Mouse (Mus musculus): ENCODE measurements at regions not wholly inside any gene's neighbourhood (a gene's known extent, or its start where the extent isn't known, plus 50 kb on each side); places are given as distances from the start of the nearest gene placed in this dataset.

GRCm38 (mm10) chr11:84597572-84598295, 72.4 kb upstream of the Lhx1 start:
- DNase-seq (ENCODE audit: low spot score in 2 of 2) = peak in 1 of 2 experiments; percentile 5
- intact Hi-C loops (cut with DNase I) = no loop called here

DNA sequence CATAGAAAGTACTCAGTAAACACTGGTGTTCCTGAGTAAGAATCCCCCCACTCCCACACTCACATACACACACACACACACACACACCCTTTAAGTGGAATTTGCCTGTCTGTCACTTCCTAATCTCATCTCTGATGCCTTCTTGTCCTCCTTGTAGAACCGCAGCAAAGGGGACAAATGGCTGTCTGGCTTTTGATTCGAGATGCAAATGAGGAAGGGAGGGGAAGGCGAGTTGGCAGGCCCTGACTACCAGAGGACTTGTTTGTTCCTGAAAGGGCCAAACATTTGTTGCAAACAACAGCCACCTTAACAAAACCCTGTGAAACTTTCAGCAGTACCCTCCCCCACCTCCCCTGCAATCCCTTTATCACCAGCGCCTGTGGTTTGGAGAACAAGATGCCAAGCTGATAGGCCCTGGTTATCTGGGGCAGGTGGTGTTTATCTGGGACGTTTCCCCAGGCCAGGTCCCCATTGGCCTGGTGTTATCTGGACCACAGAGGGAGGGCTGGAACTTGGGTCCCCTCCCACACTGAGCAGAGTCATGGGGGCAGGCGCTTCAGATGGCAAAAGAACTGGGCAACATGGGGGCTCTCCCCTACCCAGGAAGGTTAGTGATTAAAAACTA, 67.5 kb upstream of the Lhx1 start:
- DNase-seq (ENCODE audit: low spot score in 2 of 2) = no peak
- intact Hi-C loops (cut with DNase I) = no loop called here

- DNase-seq (ENCODE audit: low spot score in 2 of 2) = no peak
- intact Hi-C loops (cut with DNase I) = no loop called here
These were observed 61.8 kb upstream of the Lhx1 start for GRCm38 (mm10) chr11:84587107-84587506.

- intact Hi-C loops (cut with DNase I) = no loop called here
- no peak for DNase-seq (ENCODE audit: low spot score in 2 of 2)
These were observed 60.3 kb upstream of the Lhx1 start for GRCm38 (mm10) chr11:84585626-84586025.

GRCm38 (mm10) chr11:84578805-84579541, 53.6 kb upstream of the Lhx1 start:
- no peak for DNase-seq (ENCODE audit: low spot score in 2 of 2)
- intact Hi-C loops (cut with DNase I) = no loop called here

All from left cerebral cortex, postnatal 14 days (tissue).